Mouse (Mus musculus) embryonic facial prominence, embryonic 14.5 days (tissue): Measurements from ENCODE around the gene Mpp2. TPM values are rescaled to one million over a fixed set of nuclear protein-coding genes. Genes with fewer than 3 reads are reported as not detected.

Experiments used
- ATAC-seq: fragments of 200-750 bp; cut with Nextera tagmentation; 2 replicates; pipeline ENCODE4 v1.8.0; 2017; ENCODE audit warnings: low read depth, moderate number of reproducible peaks, moderate TSS enrichment
- DNase-seq: peaks from one replicate; pipeline ENCODE4 v3.0.0-alpha.2; 2015; ENCODE audit warnings: low spot score
- H3K27ac ChIP-seq: fragments of 300-500 bp; sonication (generic); replicated peaks from 2 replicates; pipeline ENCODE4 v1.5.1; 2014; ENCODE audit warnings: low read depth, mild to moderate bottlenecking, low read length, moderate library complexity
- H3K27me3 ChIP-seq: fragments of 300-500 bp; sonication (generic); replicated peaks from 2 replicates; pipeline ENCODE4 v1.6.1; 2014; ENCODE audit warnings: low read length; ENCODE audit not compliant: control insufficient read depth, insufficient read depth
- H3K36me3 ChIP-seq: fragments of 300-500 bp; sonication (generic); 2 replicates; pipeline ENCODE4 v1.6.1; 2014; ENCODE audit warnings: low read length, mixed read lengths; ENCODE audit not compliant: control insufficient read depth, insufficient read depth
- H3K4me1 ChIP-seq: fragments of 300-500 bp; sonication (generic); 2 replicates; pipeline ENCODE4 v1.6.1; 2014; ENCODE audit warnings: antibody characterized with exemption, low read length; ENCODE audit not compliant: control insufficient read depth, insufficient read depth
- H3K4me2 ChIP-seq: fragments of 300-500 bp; sonication (generic); 2 replicates; pipeline ENCODE4 v1.6.1; 2014; ENCODE audit warnings: low read depth, mild to moderate bottlenecking, low read length, moderate library complexity, mixed read lengths
- H3K4me3 ChIP-seq: fragments of 300-500 bp; sonication (generic); 2 replicates; pipeline ENCODE4 v1.5.1; 2014; ENCODE audit warnings: low read depth, mild to moderate bottlenecking, low read length
- H3K9ac ChIP-seq: fragments of 300-500 bp; sonication (generic); 2 replicates; pipeline ENCODE4 v1.6.1; 2014; ENCODE audit warnings: low read depth, mild to moderate bottlenecking, low read length, moderate library complexity, mixed read lengths
- H3K9me3 ChIP-seq: fragments of 300-500 bp; sonication (generic); 2 replicates; pipeline ENCODE4 v1.6.1; 2016; ENCODE audit warnings: low read length; ENCODE audit not compliant: control insufficient read depth
- WGBS: fragments of 180-500 bp; shearing (Covaris S2); extraction: QIAGEN DNeasy Blood & Tissue Kit; methylation state at CpG from one replicate; pipeline ENCODE4 v1.1.7; 2014; 5-methylcytosine and 5-hydroxymethylcytosine counted together
- polyA plus RNA-seq: library from polyadenylated mRNA; unstranded; fragments of >200 nt; fragmentation: Nextera tagmentation; extraction: Ambion mirVana; gene quantifications from 2 replicates; pipeline ENCODE4 v1.2.1, GENCODE M21; 2014

The Mpp2 gene
- polyA plus RNA-seq, 1 experiment from 2014 or later, result 7.6 TPM

DNA sequence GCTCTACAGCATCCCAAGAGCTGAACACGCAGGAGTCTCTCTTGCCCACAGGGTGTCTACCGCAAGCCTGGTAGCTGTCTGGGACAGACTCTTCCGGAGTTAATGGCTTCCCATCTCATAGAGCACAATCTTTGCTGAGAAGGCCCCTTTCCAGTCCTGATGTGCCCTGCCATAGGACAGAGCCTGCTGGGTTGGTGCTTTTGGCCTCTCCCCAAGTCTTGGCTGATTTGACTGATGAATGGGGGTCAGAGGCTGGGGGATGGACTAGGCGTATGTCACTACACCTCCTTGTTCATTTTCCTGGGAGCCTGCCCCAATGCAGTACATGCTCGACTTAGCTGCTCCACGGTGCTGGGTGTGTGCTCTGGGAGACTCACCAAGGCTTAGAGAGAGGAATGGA lies 50.5 kb downstream of the Mpp2 start:
- Histone ChIP-seq H3K27me3 (no peaks in the 10 kb centered on the region), H3K4me2 (no peak overlapping the region), H3K27ac (no peak overlapping the region), H3K9ac (no peak overlapping the region), H3K4me3 (no peak overlapping the region), H3K4me1 (no peaks in the 10 kb centered on the region), H3K36me3 (no peaks in the 10 kb centered on the region), H3K9me3 (no peaks in the 10 kb centered on the region)
- ATAC-seq (no peak), DNase-seq (no peak)
- WGBS, result 78% methylated on average over 6 of the region's 6 CpGs

DNA sequence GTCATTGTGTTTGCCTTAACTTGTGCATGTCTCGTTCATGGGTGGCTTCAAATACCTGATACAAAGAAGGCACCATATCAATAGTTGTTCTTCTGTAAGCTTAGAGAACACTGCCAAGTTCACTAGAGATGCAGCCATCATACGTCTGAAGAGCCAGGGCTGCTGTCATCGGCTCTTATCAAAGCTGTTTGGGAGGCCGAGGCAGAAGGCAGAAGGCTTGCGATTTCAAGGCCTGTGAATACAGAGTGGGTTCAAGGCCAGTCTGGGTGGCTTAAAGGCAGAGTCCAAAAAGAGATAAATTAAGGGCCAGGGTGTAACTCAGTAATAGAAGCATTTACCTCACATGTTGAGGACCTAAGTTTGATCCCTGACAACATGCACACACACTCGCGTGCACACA lies 52.0 kb downstream of the Mpp2 start:
- WGBS, result 83% methylated on average over 7 of the region's 7 CpGs
- ATAC-seq (no peak), DNase-seq (no peak)
- Histone ChIP-seq H3K4me2 (no peak overlapping the region), H3K9me3 (no peaks in the 10 kb centered on the region), H3K27ac (no peak overlapping the region), H3K27me3 (no peaks in the 10 kb centered on the region), H3K36me3 (no peaks in the 10 kb centered on the region), H3K9ac (no peak overlapping the region), H3K4me3 (no peak overlapping the region), H3K4me1 (no peaks in the 10 kb centered on the region)

DNA sequence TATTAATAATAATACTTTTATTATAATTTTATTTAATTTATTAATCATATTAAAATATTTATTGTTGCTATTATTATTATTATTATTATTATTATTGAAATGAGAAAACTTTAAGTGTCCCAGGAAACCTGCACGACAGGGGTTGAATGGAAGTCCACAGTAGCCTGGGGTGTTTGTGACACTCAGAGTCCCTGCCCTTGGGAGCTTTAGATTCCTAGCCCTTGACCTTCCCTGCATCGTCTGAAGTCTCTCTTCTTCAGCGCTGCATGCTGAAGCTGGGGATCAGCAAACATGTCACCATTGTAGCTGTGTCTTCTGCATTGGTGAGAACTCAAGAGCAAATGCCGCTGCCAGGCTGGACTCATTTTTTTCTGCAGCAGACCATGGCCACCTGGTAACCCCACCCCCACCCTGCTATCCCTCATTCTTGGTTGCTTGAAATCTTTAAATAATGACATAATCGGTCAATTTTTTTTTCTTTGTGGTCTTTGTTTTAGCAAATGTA lies 52.8 kb downstream of the Mpp2 start:
- 71% methylated on average over 5 of the region's 5 CpGs for WGBS
- Histone ChIP-seq H3K27me3 (no peaks in the 10 kb centered on the region), H3K9ac (no peak overlapping the region), H3K4me2 (no peak overlapping the region), H3K4me1 (no peaks in the 10 kb centered on the region), H3K9me3 (no peaks in the 10 kb centered on the region), H3K36me3 (no peaks in the 10 kb centered on the region), H3K27ac (no peak overlapping the region), H3K4me3 (no peak overlapping the region)
- DNase-seq, result no peak
- no peak for ATAC-seq

DNA sequence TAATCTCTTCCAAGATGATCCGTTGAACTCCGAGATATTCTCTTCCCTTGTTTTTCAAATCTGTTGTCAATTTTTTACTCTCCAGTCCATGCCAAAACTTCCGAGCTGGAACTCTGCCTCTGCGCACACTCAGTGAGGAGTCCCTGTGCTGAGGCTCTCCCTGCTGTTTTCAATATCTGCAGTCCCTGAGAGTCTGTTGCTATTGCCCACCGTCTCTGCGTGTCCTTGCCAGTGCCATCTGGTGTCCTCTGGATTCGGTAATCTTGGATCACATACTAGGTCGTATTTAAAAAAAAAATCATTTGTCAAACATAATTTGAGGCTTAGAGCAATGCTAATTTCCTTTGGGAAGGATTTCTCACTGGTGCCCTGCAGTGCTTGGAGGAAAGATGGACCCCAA lies 53.4 kb downstream of the Mpp2 start:
- H3K27me3 ChIP-seq, result no peaks in the 10 kb centered on the region
- H3K4me1 ChIP-seq, result no peaks in the 10 kb centered on the region
- H3K9me3 ChIP-seq, result no peaks in the 10 kb centered on the region
- H3K4me2 ChIP-seq, result no peak overlapping the region
- ATAC-seq (no peak), DNase-seq (peak; percentile 23)
- H3K36me3 ChIP-seq, result no peaks in the 10 kb centered on the region
- no peak overlapping the region for H3K9ac ChIP-seq
- H3K4me3 ChIP-seq, result no peak overlapping the region
- 39% methylated on average over 8 of the region's 8 CpGs for WGBS
- no peak overlapping the region for H3K27ac ChIP-seq

DNA sequence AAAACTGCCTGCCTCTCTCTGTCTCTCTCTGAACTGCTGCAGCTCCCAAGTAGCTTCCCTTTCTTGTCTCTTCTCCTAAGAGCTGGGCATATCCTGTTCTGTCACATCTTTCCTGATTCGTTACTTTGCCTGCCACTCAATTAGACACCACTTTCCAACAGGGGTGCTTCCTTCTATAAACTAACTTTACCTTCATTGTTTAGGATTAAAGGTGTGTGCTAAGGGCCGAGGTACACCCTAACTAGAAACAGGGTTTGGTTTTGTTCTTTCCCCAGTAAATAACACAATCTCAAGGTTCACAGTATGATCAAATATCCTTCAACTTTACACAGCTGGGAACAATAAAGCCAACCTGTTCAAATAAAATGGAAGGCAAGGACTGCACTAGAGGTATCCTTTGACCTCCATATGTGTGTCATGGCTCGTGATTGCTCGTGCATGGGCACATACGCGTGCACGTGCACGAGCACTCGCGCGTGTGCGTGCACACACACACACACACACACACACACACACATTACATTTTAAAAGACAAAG lies 55.2 kb downstream of the Mpp2 start:
- H3K4me3 ChIP-seq, result no peak overlapping the region
- ATAC-seq (no peak), DNase-seq (no peak)
- no peak overlapping the region for H3K9ac ChIP-seq
- H3K27ac ChIP-seq, result no peak overlapping the region
- no peak overlapping the region for H3K4me2 ChIP-seq
- WGBS, result 76% methylated on average over 12 of the region's 12 CpGs
- no peaks in the 10 kb centered on the region for H3K36me3 ChIP-seq
- no peaks in the 10 kb centered on the region for H3K4me1 ChIP-seq
- H3K27me3 ChIP-seq, result no peaks in the 10 kb centered on the region
- no peaks in the 10 kb centered on the region for H3K9me3 ChIP-seq

DNA sequence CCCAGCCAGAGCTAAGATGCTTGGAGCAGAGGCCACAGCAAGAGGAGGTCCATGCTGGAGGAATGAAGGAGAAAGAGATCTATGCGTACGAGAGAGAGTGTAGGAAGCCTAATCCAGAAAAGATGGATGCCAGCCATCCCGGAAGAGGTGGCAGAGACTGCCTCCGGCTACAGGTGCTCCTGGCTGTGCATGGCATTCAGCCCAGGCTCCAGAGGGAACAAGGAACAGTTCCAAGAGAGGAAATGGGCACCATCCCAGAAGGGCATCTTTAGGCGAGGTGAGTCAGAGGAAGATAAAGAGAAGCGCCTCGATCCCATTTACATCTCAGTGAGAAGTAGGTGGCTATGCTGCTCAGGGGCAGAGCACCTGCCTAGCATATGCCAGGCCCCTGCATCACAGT lies 57.2 kb downstream of the Mpp2 start:
- no peak overlapping the region for H3K27ac ChIP-seq
- H3K27me3 ChIP-seq, result no peaks in the 10 kb centered on the region
- ATAC-seq (no peak), DNase-seq (no peak)
- 0 out of 2 replicates have a peak, but pooled peaks cover 4% of the 10 kb centered on the region for H3K4me1 ChIP-seq
- no peak overlapping the region for H3K4me2 ChIP-seq
- H3K9ac ChIP-seq, result no peak overlapping the region
- no peaks in the 10 kb centered on the region for H3K9me3 ChIP-seq
- H3K4me3 ChIP-seq, result no peak overlapping the region
- WGBS, result 80% methylated on average over 7 of the region's 7 CpGs
- no peaks in the 10 kb centered on the region for H3K36me3 ChIP-seq

DNA sequence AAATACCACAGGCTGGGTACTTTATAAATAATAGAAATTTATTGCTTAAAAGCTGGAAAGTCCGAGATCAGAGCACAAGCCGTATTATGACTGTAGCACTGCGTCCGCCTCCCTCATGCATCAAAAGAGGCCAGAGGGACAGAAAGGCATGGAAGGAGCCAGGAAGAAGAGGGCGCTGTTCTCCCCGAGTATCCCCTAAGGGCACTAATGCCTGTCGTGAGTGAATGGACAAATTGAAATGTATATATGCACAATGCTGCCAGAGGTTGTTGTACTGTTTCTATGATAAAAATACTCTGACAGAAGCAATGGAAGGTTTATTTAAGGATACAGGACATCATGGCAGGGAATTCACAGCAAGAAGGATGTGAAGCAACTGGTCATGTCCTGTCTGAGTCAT lies 58.3 kb downstream of the Mpp2 start:
- ATAC-seq (no peak), DNase-seq (no peak)
- Histone ChIP-seq H3K4me1 (0 out of 2 replicates have a peak, but pooled peaks cover 4% of the 10 kb centered on the region), H3K36me3 (no peaks in the 10 kb centered on the region), H3K9me3 (no peaks in the 10 kb centered on the region), H3K4me2 (no peak overlapping the region), H3K27me3 (no peaks in the 10 kb centered on the region), H3K4me3 (no peak overlapping the region), H3K27ac (no peak overlapping the region), H3K9ac (no peak overlapping the region)
- WGBS, result 30% methylated on average over 7 of the region's 7 CpGs

DNA sequence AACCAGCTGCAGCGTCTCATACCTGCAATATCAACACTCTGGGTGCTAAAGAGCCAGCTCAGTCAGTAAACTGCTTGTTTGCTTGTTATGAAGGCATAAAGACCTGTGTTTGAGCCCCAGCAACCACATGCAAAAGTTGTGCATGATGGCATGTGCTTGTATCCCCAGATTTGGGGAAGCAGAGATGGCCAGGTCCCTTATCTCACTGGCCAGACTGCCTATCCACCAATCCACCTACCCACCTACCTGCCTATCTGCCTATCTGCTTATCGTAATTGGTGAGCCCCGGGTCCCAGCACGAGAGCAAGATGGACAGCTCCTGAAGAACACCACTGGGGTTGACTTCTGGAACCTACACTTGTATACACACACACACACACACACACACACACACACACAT lies 59.0 kb downstream of the Mpp2 start:
- Histone ChIP-seq H3K27me3 (no peaks in the 10 kb centered on the region), H3K4me3 (no peak overlapping the region), H3K4me1 (0 out of 2 replicates have a peak, but pooled peaks cover 4% of the 10 kb centered on the region), H3K4me2 (no peak overlapping the region), H3K9me3 (no peaks in the 10 kb centered on the region), H3K36me3 (no peaks in the 10 kb centered on the region), H3K9ac (no peak overlapping the region), H3K27ac (no peak overlapping the region)
- 81% methylated on average over 4 of the region's 4 CpGs for WGBS
- DNase-seq (no peak), ATAC-seq (no peak)

DNA sequence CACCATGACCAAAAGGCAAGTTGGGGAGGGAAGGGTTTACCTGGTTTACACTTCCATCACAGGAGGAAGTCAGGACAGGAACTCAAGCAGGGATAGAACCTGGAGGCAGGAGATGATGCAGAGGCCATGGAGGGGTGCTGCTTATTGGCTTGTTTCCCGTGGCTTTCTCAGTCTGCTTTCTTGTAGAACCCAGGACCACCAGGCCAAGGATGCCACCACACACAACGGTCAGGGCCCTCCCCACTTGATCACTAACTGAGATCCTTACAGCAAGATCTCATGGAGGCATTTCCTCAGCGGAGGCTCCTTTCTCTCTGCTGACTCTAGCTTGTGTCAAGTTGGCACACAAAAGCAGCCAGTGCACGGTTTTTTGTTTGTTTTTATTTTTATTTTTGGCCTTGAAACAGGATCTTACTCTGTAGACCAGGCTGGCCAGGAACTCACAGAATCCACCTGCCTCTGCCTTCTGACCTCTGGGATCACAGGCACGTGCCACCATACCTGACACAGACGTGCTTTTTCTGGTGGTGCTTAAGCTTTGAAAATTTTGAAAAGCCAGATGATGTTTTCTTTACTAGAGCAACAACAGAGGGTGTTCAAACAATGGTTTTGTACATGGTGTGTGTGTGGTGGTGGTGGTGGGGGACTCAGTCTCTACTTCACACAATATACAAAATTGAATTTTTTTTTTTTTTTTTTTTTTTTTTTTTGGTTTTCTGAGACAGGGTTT lies 60.1 kb downstream of the Mpp2 start, which contains the start of gene Mpp3:
Gene Mpp3, minus strand, starts transcription at position 375 of the 730 bp plus-strand sequence.
- Histone ChIP-seq H3K36me3 (no peaks in the 10 kb centered on the region), H3K27me3 (no peaks in the 10 kb centered on the region), H3K4me3 (peak within 1 kb of the TSS; percentile 68), H3K9ac (no peak within 1 kb of the TSS; the same call in 1 of the 2 replicates), H3K9me3 (no peaks in the 10 kb centered on the region), H3K4me1 (0 out of 2 replicates have a peak, but pooled peaks cover 4% of the 10 kb centered on the region), H3K4me2 (peak within 1 kb of the TSS; percentile 93), H3K27ac (no peak within 1 kb of the TSS)
- 65% methylated on average over 6 of the region's 6 CpGs for WGBS
- ATAC-seq (no peak), DNase-seq (no peak)
